Mouse (Mus musculus) cerebral cortex, adult 2 months (tissue): ENCODE data around the gene Kif19a.

ENCODE experiments used
- WGBS: fragments of 180-500 bp; shearing (Covaris S2); methylation state at CpG from one replicate; pipeline ENCODE4 v1.1.7; 2018; 5-methylcytosine and 5-hydroxymethylcytosine counted together

Gene Kif19a

DNA sequence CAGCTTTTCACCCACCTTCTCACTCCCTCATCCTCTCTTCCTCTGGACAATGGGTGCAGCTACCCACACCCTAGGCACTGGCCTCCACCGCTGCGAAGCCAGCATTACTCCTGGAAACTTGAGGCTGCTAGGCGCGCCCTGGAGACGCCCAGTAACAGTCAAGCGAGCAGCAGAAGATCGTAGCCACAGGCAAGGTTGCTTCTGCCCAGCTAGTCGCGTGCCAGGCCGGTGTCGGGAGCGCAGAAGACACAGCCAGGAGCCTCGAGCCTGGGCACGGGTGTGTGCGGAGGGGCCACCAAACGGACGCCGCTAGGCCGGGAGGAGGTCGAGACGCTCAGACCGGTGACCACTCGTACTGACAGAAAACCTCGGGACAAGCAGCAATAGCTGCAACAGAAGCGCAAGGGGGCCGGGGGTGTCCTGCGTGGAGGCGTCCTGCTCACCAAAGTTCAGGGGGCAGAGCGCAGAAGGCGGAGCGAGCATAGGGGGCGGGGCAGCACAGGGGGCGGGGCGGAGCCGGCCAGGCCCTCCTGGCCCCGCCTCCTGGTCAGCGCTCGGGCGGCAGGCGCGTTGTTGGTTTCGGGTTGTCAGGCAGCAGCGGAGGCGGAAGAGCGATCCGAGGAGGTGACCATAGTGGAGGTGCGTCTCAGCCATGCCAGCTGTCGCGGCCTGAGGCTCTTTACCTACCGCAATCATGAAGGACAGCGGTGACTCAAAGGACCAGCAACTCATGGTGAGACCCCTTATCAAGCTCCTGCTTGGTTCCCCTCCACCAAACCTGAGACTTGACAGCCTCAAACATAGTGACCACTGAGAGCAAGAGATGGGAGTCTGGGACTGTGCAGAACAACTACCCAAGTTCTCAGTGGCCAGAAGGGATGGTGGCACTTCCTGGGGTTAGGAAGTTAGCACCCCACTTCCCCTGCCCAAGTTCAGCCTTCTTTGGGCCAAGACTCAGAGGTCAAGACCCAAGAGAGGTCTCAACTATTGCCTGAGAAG, at the start of gene Kif19a:
Gene Kif19a (plus strand): TSS at position 569 of the 999 bp plus-strand sequence.
- 5% methylated on average over 51 of the region's 51 CpGs for WGBS

- 75% methylated on average over 7 of the region's 7 CpGs for WGBS
Observed at GRCm38 (mm10) chr11:114715531-114715930, 49.7 kb upstream of the Kif19a start.

- WGBS, result 96% methylated on average over 10 of the region's 10 CpGs
Observed at GRCm38 (mm10) chr11:114720535-114720934, 44.7 kb upstream of the Kif19a start.

DNA sequence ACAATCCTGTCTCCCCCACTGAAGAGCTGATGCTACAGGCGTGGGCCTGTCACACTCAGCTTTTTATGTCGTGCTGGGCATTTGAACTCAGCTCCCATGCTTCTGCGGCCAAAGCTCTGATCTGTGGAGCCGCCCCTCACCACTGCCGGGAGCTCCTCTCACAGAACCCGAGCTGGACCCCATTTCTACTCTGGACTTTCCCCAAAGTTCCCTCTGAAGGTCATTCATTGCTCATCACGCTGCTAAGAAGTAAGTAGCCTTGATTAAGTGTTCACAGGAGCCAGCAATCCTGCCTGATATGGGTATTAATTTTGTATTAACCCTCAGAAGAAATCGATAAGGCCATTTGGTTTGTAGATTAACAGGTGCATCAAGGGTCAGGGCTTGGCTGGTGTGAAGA, 42.8 kb upstream of the Kif19a start:
- whole genome bisulfite sequencing, result 83% methylated on average over 8 of the region's 8 CpGs

- 75% methylated on average over 13 of the region's 13 CpGs for WGBS
Observed at GRCm38 (mm10) chr11:114723030-114723429, 42.2 kb upstream of the Kif19a start.

DNA sequence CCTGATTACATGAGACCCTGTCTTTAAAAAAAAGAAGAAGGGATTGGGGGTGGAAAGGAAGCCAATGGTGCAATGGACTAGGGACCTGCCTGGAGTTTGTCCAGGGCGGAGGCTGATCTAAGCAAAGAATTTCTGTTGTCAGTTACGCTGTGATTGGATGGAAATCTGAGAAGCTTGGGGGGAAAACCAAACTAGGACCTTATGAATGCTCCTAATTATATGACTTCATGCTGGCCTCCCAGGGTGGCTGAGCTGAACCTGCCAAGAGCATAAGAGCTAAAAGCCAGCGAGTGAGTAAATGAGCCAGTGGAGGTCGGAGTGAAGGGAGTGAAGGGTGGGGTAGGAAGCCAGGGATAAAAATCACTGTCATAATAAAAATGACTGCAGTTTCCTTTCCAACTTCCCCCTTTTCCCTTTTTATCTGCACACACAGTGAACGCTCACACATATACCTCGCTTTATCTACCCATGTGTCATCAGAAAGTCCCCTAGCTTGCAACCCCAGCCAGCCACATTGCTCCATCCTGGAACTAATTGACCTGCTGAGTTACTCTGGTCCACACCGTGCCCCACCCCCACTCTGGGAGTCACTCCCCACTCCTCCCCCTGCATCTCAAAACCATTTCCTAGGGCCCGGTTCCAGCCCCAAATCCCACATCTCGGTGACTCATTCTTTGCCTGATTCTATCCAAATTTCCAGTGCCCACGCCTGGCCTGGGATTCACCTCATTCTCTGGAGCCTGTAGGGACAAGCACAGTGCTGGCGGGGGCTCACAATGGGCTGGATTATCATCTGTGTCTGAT, 40.2 kb upstream of the Kif19a start:
- 56% methylated on average over 11 of the region's 11 CpGs for WGBS

- 7% methylated on average over 34 of the region's 34 CpGs for WGBS
Observed at GRCm38 (mm10) chr11:114726965-114727825, 38.0 kb upstream of the Kif19a start, which contains the start of gene Dnaic2. Dnaic2 (plus strand) TSS chr11:114727408.

GRCm38 (mm10) chr11:114727826-114728186, 37.4 kb upstream of the Kif19a start:
- WGBS, result 30% methylated on average over 5 of the region's 5 CpGs

DNA sequence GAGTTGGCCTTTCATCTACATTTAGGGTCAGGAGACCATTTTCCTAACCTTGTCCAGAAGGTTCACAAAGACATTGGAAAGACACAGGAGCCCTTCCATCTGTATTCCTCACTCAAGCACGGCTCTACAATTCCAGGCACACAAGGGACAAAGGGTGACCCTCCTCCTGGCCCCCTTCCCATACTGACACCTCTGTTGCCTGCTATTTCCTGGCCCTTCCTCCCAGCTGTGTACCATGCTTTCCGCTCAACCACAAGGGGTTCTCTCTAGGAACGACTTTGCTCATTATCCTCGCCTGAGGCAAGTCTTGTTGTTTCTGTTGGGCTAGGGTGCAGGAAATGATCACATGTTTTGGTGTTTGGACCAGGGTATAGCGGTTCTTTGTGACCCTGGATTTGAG, 36.9 kb upstream of the Kif19a start:
- 60% methylated on average over 5 of the region's 5 CpGs for WGBS

- WGBS, result 64% methylated on average over 6 of the region's 6 CpGs
Observed at GRCm38 (mm10) chr11:114729832-114730363, 35.3 kb upstream of the Kif19a start.

DNA sequence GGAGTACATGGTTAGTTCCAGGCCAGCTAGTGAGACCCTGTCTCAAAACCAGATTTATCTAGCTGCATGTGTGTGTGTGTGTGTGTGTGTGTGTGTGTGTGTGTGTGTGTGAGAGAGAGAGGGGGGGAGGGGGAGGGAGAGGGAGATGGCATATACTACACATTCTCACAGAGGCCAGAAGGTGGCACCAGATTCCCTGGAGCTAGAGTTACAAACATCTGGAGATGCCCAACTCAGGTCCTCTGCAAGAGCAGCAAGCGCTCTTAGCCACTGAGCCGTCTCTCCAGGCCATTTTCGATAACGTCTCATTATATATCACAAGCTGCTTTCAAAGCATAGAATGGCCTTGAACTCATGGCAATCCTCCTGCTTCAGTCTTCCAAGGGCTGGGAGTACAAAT, 33.5 kb upstream of the Kif19a start:
- 80% methylated on average over 4 of the region's 4 CpGs for WGBS

GRCm38 (mm10) chr11:114732890-114733289, 32.3 kb upstream of the Kif19a start:
- 85% methylated on average over 22 of the region's 22 CpGs for WGBS

GRCm38 (mm10) chr11:114736111-114736510, 29.1 kb upstream of the Kif19a start:
- WGBS, result 77% methylated on average over 2 of the region's 2 CpGs

DNA sequence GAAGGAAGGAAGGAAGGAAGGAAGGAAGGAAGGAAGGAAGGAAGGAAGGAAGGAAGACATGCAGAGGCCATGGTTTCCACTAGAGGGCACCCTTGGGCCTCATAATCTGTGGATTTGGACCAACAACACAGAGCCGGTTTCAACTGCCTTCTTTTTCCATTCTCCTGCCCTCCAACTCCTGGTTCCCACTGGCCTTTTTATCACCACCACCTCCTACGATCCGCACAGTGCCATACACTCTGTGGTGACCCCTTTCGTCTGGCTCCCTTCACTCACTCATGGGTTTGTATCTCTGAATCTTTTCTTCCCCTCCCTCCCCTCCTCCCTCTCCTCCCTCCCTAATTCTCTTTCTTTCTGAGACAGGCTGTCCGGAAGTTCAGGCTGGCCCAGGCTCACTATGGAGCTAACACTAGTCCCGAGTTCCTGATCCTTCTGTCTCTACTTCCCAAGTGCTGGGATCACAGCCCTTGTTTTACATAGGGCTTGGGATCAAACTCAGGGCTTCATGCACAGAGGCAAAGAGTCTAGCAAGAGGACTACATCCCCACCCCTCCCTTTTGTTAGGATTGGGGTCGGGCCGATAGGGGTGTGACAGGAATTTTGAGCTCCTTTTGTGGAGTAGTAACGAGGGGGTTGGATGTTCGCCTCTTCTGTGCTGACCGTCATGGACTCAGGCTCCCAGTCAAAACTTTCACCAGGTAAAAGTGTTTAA, 28.1 kb upstream of the Kif19a start:
- 32% methylated on average over 11 of the region's 11 CpGs for whole genome bisulfite sequencing

DNA sequence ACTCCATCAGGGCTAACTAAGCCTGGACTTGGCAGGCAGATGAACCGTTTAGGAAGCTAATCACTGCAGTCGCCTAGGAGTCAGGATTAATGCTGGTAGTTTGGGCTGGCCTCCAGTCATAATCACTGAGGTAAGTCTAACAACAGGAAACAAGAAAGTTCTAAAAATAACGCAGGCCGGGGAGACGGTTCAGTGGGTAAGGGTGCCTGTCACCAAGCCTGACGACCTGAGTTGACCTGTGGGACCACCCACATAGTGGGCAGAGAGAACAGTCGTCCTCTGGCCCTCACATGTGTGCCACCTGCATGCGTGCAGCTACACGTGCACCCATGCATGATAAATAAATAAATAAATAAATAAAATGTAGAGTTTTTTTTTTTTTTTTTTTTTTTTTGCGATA, 24.6 kb upstream of the Kif19a start:
- 52% methylated on average over 10 of the region's 10 CpGs for WGBS

GRCm38 (mm10) chr11:114741451-114741850, 23.7 kb upstream of the Kif19a start:
- 53% methylated on average over 6 of the region's 6 CpGs for WGBS

- 1% methylated on average over 12 of the region's 12 CpGs for WGBS
Observed at GRCm38 (mm10) chr11:114745134-114745533, 20.1 kb upstream of the Kif19a start.

- 83% methylated on average over 12 of the region's 12 CpGs for WGBS
Observed at GRCm38 (mm10) chr11:114747564-114748138, 17.5 kb upstream of the Kif19a start.

- WGBS, result 72% methylated on average over 6 of the region's 6 CpGs
Observed at GRCm38 (mm10) chr11:114769911-114770310, 4.7 kb downstream of the Kif19a start.

- WGBS, result 94% methylated on average over 2 of the region's 2 CpGs
Observed at GRCm38 (mm10) chr11:114771896-114772295, 6.7 kb downstream of the Kif19a start.
